Mouse (Mus musculus): Measurements from ENCODE around the gene Ttll5. TPM values are rescaled to one million over a fixed set of nuclear protein-coding genes. Genes with fewer than 3 reads are reported as not detected.

Gene Ttll5
- polyA plus RNA-seq, 2 experiments, result 5.6 to 6.4 TPM

DNA sequence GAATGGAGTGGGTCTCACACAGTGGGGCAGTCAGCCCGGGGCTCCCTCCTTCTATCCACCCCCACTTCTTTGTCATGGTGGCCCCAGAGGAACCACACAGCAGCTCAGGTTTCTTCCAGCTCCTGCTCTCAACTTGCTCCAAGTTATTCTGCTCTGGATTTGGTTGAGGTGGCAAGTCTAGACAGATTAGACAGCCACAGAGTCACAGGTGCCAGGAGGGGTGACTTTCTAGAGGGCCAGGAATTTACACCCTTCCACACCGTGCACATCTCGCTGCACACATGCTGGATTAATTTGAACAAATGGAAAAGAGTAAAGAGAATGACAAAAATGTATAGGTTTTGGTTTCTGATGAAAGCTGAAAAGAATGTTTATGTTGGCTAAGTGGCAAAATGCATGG, 276.3 kb downstream of the Ttll5 start:
- Histone ChIP-seq H3K27me3 (ENCODE audit: control insufficient read depth, insufficient read depth, low read length) (no peaks in the 10 kb centered on the region), H3K9me3 (ENCODE audit: control insufficient read depth, low read length) (no peaks in the 10 kb centered on the region), H3K4me1 (replicated peaks; ENCODE audit: control insufficient read depth in 2 of 2, insufficient read depth in 2 of 2, low read length in 1 of 2) (no peaks in the 10 kb centered on the region), H3K9ac (replicated peaks) (no peak overlapping the region), H3K4me2 (ENCODE audit: low read depth) (no peak overlapping the region), H3K27ac (no peak overlapping the region), H3K36me3 (replicated peaks; ENCODE audit: control insufficient read depth, insufficient read depth, low read depth) (no peaks in the 10 kb centered on the region), H3K4me3 (ENCODE audit: insufficient read depth in 1 of 2, low read depth in 2 of 2, low read length in 2 of 2) (no peak overlapping the region)
- ATAC-seq (ENCODE audit: insufficient read depth), result no peak
- TF ChIP-seq EP300 (IDR thresholded peaks at IDR 0.05; ENCODE audit: low read depth), result no peak
- TF ChIP-seq CTCF (IDR thresholded peaks at IDR 0.05; ENCODE audit: low read depth), result no peak
- DNase-seq (ENCODE audit: low read depth in 3 of 3, low spot score in 3 of 3), result no peak
- WGBS (ENCODE audit: insufficient replicate concordance), result 73% methylated on average over 3 of the region's 3 CpGs

GRCm38 (mm10) chr12:86102686-86103085, 278.2 kb downstream of the Ttll5 start:
- H3K9me3 ChIP-seq (ENCODE audit: control insufficient read depth, low read length), result no peaks in the 10 kb centered on the region
- TF ChIP-seq EP300 (IDR thresholded peaks at IDR 0.05; ENCODE audit: low read depth) (no peak), CTCF (IDR thresholded peaks at IDR 0.05; ENCODE audit: low read depth) (no peak)
- H3K4me2 ChIP-seq (ENCODE audit: low read depth), result no peak overlapping the region
- no peaks in the 10 kb centered on the region for H3K4me1 ChIP-seq (replicated peaks; ENCODE audit: control insufficient read depth in 2 of 2, insufficient read depth in 2 of 2, low read length in 1 of 2)
- no peaks in the 10 kb centered on the region for H3K27me3 ChIP-seq (ENCODE audit: control insufficient read depth, insufficient read depth, low read length)
- no peak overlapping the region for H3K4me3 ChIP-seq (ENCODE audit: insufficient read depth in 1 of 2, low read depth in 2 of 2, low read length in 2 of 2)
- DNase-seq (ENCODE audit: low read depth in 3 of 3, low spot score in 3 of 3) (no peak), ATAC-seq (ENCODE audit: insufficient read depth) (no peak)
- H3K36me3 ChIP-seq (replicated peaks; ENCODE audit: control insufficient read depth, insufficient read depth, low read depth), result no peaks in the 10 kb centered on the region
- H3K9ac ChIP-seq (replicated peaks), result no peak overlapping the region
- WGBS (ENCODE audit: insufficient replicate concordance), result 67% methylated on average over 8 of the region's 8 CpGs
- no peak overlapping the region for H3K27ac ChIP-seq

GRCm38 (mm10) chr12:86103391-86103790, 278.9 kb downstream of the Ttll5 start:
- Histone ChIP-seq H3K27me3 (ENCODE audit: control insufficient read depth, insufficient read depth, low read length) (no peaks in the 10 kb centered on the region), H3K27ac (no peak overlapping the region), H3K9ac (replicated peaks) (no peak overlapping the region), H3K4me2 (ENCODE audit: low read depth) (no peak overlapping the region), H3K9me3 (ENCODE audit: control insufficient read depth, low read length) (no peaks in the 10 kb centered on the region), H3K36me3 (replicated peaks; ENCODE audit: control insufficient read depth, insufficient read depth, low read depth) (no peaks in the 10 kb centered on the region), H3K4me1 (replicated peaks; ENCODE audit: control insufficient read depth in 2 of 2, insufficient read depth in 2 of 2, low read length in 1 of 2) (no peaks in the 10 kb centered on the region), H3K4me3 (ENCODE audit: insufficient read depth in 1 of 2, low read depth in 2 of 2, low read length in 2 of 2) (no peak overlapping the region)
- TF ChIP-seq CTCF (IDR thresholded peaks at IDR 0.05; ENCODE audit: low read depth) (no peak), EP300 (IDR thresholded peaks at IDR 0.05; ENCODE audit: low read depth) (no peak)
- ATAC-seq (ENCODE audit: insufficient read depth) (no peak), DNase-seq (ENCODE audit: low read depth in 3 of 3, low spot score in 3 of 3) (no peak)
- WGBS (ENCODE audit: insufficient replicate concordance), result 72% methylated on average over 11 of the region's 11 CpGs

DNA sequence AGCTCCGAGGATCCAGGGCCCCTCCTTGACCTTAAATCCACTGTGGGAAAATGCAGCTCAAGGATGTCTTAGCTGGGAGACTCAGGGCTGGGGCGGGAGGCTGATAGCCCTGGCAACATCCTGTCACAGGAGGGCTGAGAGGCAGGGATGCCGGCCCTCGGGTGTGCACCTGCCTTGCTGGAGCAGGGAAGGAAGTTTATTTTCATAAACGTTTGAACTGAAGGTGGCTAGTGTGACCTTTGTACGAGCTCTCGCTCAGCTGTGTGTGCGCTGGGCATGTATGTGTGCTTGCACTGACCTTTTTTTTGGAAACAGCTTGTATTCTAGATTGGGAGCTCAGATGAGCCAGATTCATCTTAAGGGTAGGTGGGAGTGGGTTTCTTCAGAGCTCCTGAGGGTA, 279.4 kb downstream of the Ttll5 start:
- no peak overlapping the region for H3K4me3 ChIP-seq (ENCODE audit: insufficient read depth in 1 of 2, low read depth in 2 of 2, low read length in 2 of 2)
- no peaks in the 10 kb centered on the region for H3K36me3 ChIP-seq (replicated peaks; ENCODE audit: control insufficient read depth, insufficient read depth, low read depth)
- H3K9me3 ChIP-seq (ENCODE audit: control insufficient read depth, low read length), result no peaks in the 10 kb centered on the region
- no peak for ATAC-seq (ENCODE audit: insufficient read depth)
- H3K27ac ChIP-seq, result no peak overlapping the region
- no peak overlapping the region for H3K9ac ChIP-seq (replicated peaks)
- TF ChIP-seq EP300 (IDR thresholded peaks at IDR 0.05; ENCODE audit: low read depth) (no peak), CTCF (IDR thresholded peaks at IDR 0.05; ENCODE audit: low read depth) (no peak)
- no peaks in the 10 kb centered on the region for H3K27me3 ChIP-seq (ENCODE audit: control insufficient read depth, insufficient read depth, low read length)
- no peak for DNase-seq (ENCODE audit: low read depth in 3 of 3, low spot score in 3 of 3)
- H3K4me1 ChIP-seq (replicated peaks; ENCODE audit: control insufficient read depth in 2 of 2, insufficient read depth in 2 of 2, low read length in 1 of 2), result no peaks in the 10 kb centered on the region
- H3K4me2 ChIP-seq (ENCODE audit: low read depth), result no peak overlapping the region
- WGBS (ENCODE audit: insufficient replicate concordance), result 50% methylated on average over 8 of the region's 8 CpGs

- H3K9ac ChIP-seq (replicated peaks), result no peak overlapping the region
- no peak overlapping the region for H3K4me2 ChIP-seq (ENCODE audit: low read depth)
- DNase-seq (ENCODE audit: low read depth in 3 of 3, low spot score in 3 of 3) (no peak), ATAC-seq (ENCODE audit: insufficient read depth) (no peak)
- H3K27me3 ChIP-seq (ENCODE audit: control insufficient read depth, insufficient read depth, low read length), result no peaks in the 10 kb centered on the region
- H3K9me3 ChIP-seq (ENCODE audit: control insufficient read depth, low read length), result no peaks in the 10 kb centered on the region
- WGBS (ENCODE audit: insufficient replicate concordance), result 69% methylated on average over 11 of the region's 11 CpGs
- no peak overlapping the region for H3K4me3 ChIP-seq (ENCODE audit: insufficient read depth in 1 of 2, low read depth in 2 of 2, low read length in 2 of 2)
- no peak for TF ChIP-seq CTCF (IDR thresholded peaks at IDR 0.05; ENCODE audit: low read depth)
- no peak overlapping the region for H3K27ac ChIP-seq
- H3K36me3 ChIP-seq (replicated peaks; ENCODE audit: control insufficient read depth, insufficient read depth, low read depth), result no peaks in the 10 kb centered on the region
- H3K4me1 ChIP-seq (replicated peaks; ENCODE audit: control insufficient read depth in 2 of 2, insufficient read depth in 2 of 2, low read length in 1 of 2), result no peaks in the 10 kb centered on the region
These were observed 279.8 kb downstream of the Ttll5 start for GRCm38 (mm10) chr12:86104297-86104696.

Data from liver, embryonic 14.5 days (tissue).